Mouse (Mus musculus) NIH3T3 (cell line): ENCODE measurements around the gene B3gnt2.

Experiments
- DNase-seq: peaks from one replicate; pipeline ENCODE4 v3.0.0-alpha.2; 2012; ENCODE audit warnings: low read depth

B3gnt2 gene

GRCm38 (mm10) chr11:22732907-22733306, 127.9 kb downstream of the B3gnt2 start:
- peak; percentile 56 for DNase-seq

- DNase-seq = no peak
Measured at GRCm38 (mm10) chr11:22723096-22723495, 137.7 kb downstream of the B3gnt2 start.

- no peak for DNase-seq
Measured at GRCm38 (mm10) chr11:22720096-22720495, 140.7 kb downstream of the B3gnt2 start.

GRCm38 (mm10) chr11:22719570-22719969, 141.2 kb downstream of the B3gnt2 start:
- peak; percentile 35 for DNase-seq

GRCm38 (mm10) chr11:22718036-22718435, 142.7 kb downstream of the B3gnt2 start:
- DNase-seq = peak; percentile 24

GRCm38 (mm10) chr11:22711327-22711726, 149.4 kb downstream of the B3gnt2 start:
- DNase-seq = peak; percentile 35

- DNase-seq = peak; percentile 73
Measured at GRCm38 (mm10) chr11:22710596-22710995, 150.2 kb downstream of the B3gnt2 start.
